Mouse (Mus musculus) thymus, adult 2 months (tissue): Measurements from ENCODE around the gene Frmd4a.

Experiments used
- CTCF ChIP-seq: fragments of 200-500 bp; IDR thresholded peaks from 2 replicates; pipeline ENCODE4 v1.5.1; 2012; ENCODE audit warnings: mild to moderate bottlenecking, control low read depth, low read length, moderate library complexity, borderline replicate concordance; ENCODE audit not compliant: control insufficient read depth, poor library complexity, insufficient read depth; ENCODE audit errors: extremely low read depth
- POLR2A ChIP-seq: fragments of 200-500 bp; IDR thresholded peaks from 2 replicates; pipeline ENCODE4 v1.6.1; 2012; ENCODE audit warnings: mild to moderate bottlenecking, low read length, control low read depth, moderate library complexity; ENCODE audit not compliant: control insufficient read depth, poor library complexity, insufficient read depth; ENCODE audit errors: extremely low read depth

GRCm38 (mm10) chr2:4018431-4018876 is 937 bp downstream of the Frmd4a start:
- TF ChIP-seq CTCF (no peak), POLR2A (no peak)
